Mouse (Mus musculus): ENCODE data around the gene Cntnap3. TPM values are rescaled to one million over a fixed set of nuclear protein-coding genes. Genes with fewer than 3 reads are reported as not detected.
A peak's percentile ranks its signal among the peaks of the same experiment; 100 is the strongest.
"Not testable (repeated sequence)": the region's sequence is repeated elsewhere in the genome, so short reads cannot be mapped to it uniquely, and the experiment has no call there.

The Cntnap3 gene
- polyA plus RNA-seq (2012; rRNA removed), result 0.14 and 0.15 TPM in 2 replicates

- TF ChIP-seq CTCF (IDR thresholded peaks at IDR 0.05; ENCODE audit: control insufficient read depth, insufficient read depth, insufficient replicate concordance, low read depth, low read length) (peak; percentile 25; the same call in 1 of the 2 replicates), POLR2A (IDR thresholded peaks at IDR 0.05; ENCODE audit: control insufficient read depth, low read depth, low read length) (no peak)
- H3K36me3 ChIP-seq (ENCODE audit: control insufficient read depth, insufficient read depth, low read length), result no peaks in the 10 kb centered on the region
- no peak within 1 kb of the TSS for H3K27ac ChIP-seq (ENCODE audit: control insufficient read depth, insufficient read depth, low read depth, low read length)
- H3K27me3 ChIP-seq (ENCODE audit: control insufficient read depth, insufficient read depth, low read length), result no peaks in the 10 kb centered on the region
- H3K4me3 ChIP-seq (ENCODE audit: control insufficient read depth, low read depth, low read length), result peak within 1 kb of the TSS; percentile 46
- peaks cover 6% of the 10 kb centered on the region; the same call in 1 of the 2 replicates for H3K4me1 ChIP-seq (ENCODE audit: control insufficient read depth, insufficient read depth, low read length)
These were observed at the start of gene Cntnap3 for GRCm38 (mm10) chr13:64903585-64904208. Cntnap3 (minus strand) TSS chr13:64903955.

GRCm38 (mm10) chr13:64917191-64917590 is 13.4 kb upstream of the Cntnap3 start, which contains the start of gene Spata31:
Spata31 (plus strand) TSS chr13:64917406.
- Histone ChIP-seq H3K36me3 (ENCODE audit: control insufficient read depth, insufficient read depth, low read length) (no peaks in the 10 kb centered on the region), H3K4me1 (ENCODE audit: control insufficient read depth, insufficient read depth, low read length) (no peaks in the 10 kb centered on the region), H3K27ac (ENCODE audit: control insufficient read depth, insufficient read depth, low read depth, low read length) (no peak within 1 kb of the TSS), H3K4me3 (ENCODE audit: control insufficient read depth, low read depth, low read length) (peak within 1 kb of the TSS; percentile 85), H3K27me3 (ENCODE audit: control insufficient read depth, insufficient read depth, low read length) (no peaks in the 10 kb centered on the region)
- TF ChIP-seq CTCF (IDR thresholded peaks at IDR 0.05; ENCODE audit: control insufficient read depth, insufficient read depth, insufficient replicate concordance, low read depth, low read length) (no peak), POLR2A (IDR thresholded peaks at IDR 0.05; ENCODE audit: control insufficient read depth, low read depth, low read length) (peak; percentile 27; the same call in 1 of the 2 replicates)

DNA sequence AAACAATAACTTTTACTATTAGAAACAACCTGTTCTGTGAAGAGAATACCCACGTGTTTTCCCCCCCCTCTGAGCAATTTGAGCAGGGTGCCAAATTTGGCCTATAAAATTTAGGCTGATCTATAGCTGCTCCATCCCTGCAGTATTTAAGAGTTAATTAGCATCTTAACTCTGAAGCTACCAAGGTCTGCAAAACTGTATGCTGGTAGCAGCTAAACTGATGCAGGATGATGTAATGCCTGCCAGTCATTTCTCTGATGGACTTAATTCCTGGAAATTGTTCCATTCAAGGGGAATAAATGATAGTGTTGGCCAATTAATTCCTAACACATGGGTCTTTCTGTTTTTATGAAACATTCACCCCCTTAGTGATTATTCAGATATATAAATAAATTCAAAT is 623 bp downstream of the Cntnap3 start:
- H3K27me3 ChIP-seq (ENCODE audit: control insufficient read depth, insufficient read depth, low read length), result no peaks in the 10 kb centered on the region
- peaks cover 6% of the 10 kb centered on the region; the same call in 1 of the 2 replicates for H3K4me1 ChIP-seq (ENCODE audit: control insufficient read depth, insufficient read depth, low read length)
- no peak overlapping the region for H3K27ac ChIP-seq (ENCODE audit: control insufficient read depth, insufficient read depth, low read depth, low read length)
- TF ChIP-seq POLR2A (IDR thresholded peaks at IDR 0.05; ENCODE audit: control insufficient read depth, low read depth, low read length), result no peak
- TF ChIP-seq CTCF (IDR thresholded peaks at IDR 0.05; ENCODE audit: control insufficient read depth, insufficient read depth, insufficient replicate concordance, low read depth, low read length), result no peak
- H3K36me3 ChIP-seq (ENCODE audit: control insufficient read depth, insufficient read depth, low read length), result no peaks in the 10 kb centered on the region
- H3K4me3 ChIP-seq (ENCODE audit: control insufficient read depth, low read depth, low read length), result no peak overlapping the region

- Histone ChIP-seq H3K36me3 (ENCODE audit: control insufficient read depth, insufficient read depth, low read length) (no peaks in the 10 kb centered on the region), H3K4me1 (ENCODE audit: control insufficient read depth, insufficient read depth, low read length) (no peaks in the 10 kb centered on the region), H3K27me3 (ENCODE audit: control insufficient read depth, insufficient read depth, low read length) (no peaks in the 10 kb centered on the region), H3K4me3 (ENCODE audit: control insufficient read depth, low read depth, low read length) (no peak overlapping the region), H3K27ac (ENCODE audit: control insufficient read depth, insufficient read depth, low read depth, low read length) (no peak overlapping the region)
- TF ChIP-seq POLR2A (IDR thresholded peaks at IDR 0.05; ENCODE audit: control insufficient read depth, low read depth, low read length), result no peak
These were observed 38.4 kb downstream of the Cntnap3 start for GRCm38 (mm10) chr13:64865397-64865796.

DNA sequence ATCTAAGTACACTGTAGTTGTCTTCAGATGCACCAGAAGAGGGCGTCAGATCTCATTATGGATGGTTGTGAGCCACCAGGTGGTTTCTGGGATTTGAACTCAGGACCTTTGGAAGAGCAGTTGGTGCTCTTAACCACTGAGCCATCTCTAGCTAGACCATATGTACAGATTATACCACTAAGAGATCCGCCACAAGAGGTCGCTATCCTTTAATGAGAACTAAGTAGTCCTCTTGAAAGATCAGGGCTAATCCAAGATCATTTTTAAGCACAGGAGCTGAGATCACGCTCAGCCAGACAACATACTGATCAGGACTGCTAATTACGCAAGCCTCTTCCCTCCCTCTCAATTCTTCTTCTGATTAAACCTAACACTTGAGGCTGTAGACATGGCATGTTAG is 78.9 kb downstream of the Cntnap3 start:
- not testable (repeated sequence) for H3K27ac ChIP-seq (ENCODE audit: control insufficient read depth, insufficient read depth, low read depth, low read length); H3K36me3 ChIP-seq (ENCODE audit: control insufficient read depth, insufficient read depth, low read length); H3K4me3 ChIP-seq (ENCODE audit: control insufficient read depth, low read depth, low read length); H3K4me1 ChIP-seq (ENCODE audit: control insufficient read depth, insufficient read depth, low read length); H3K27me3 ChIP-seq (ENCODE audit: control insufficient read depth, insufficient read depth, low read length)

GRCm38 (mm10) chr13:64745383-64745782 is 158.4 kb downstream of the Cntnap3 start:
- H3K4me3 ChIP-seq (ENCODE audit: control insufficient read depth, low read depth, low read length), result no peak overlapping the region
- TF ChIP-seq POLR2A (IDR thresholded peaks at IDR 0.05; ENCODE audit: control insufficient read depth, low read depth, low read length) (no peak), CTCF (IDR thresholded peaks at IDR 0.05; ENCODE audit: control insufficient read depth, insufficient read depth, insufficient replicate concordance, low read depth, low read length) (no peak)
- H3K4me1 ChIP-seq (ENCODE audit: control insufficient read depth, insufficient read depth, low read length), result no peaks in the 10 kb centered on the region
- no peaks in the 10 kb centered on the region for H3K27me3 ChIP-seq (ENCODE audit: control insufficient read depth, insufficient read depth, low read length)
- H3K36me3 ChIP-seq (ENCODE audit: control insufficient read depth, insufficient read depth, low read length), result no peaks in the 10 kb centered on the region
- H3K27ac ChIP-seq (ENCODE audit: control insufficient read depth, insufficient read depth, low read depth, low read length), result no peak overlapping the region

GRCm38 (mm10) chr13:64732244-64732643 is 171.5 kb downstream of the Cntnap3 start:
- H3K4me3 ChIP-seq (ENCODE audit: control insufficient read depth, low read depth, low read length), result no peak overlapping the region
- no peaks in the 10 kb centered on the region for H3K27me3 ChIP-seq (ENCODE audit: control insufficient read depth, insufficient read depth, low read length)
- H3K27ac ChIP-seq (ENCODE audit: control insufficient read depth, insufficient read depth, low read depth, low read length), result no peak overlapping the region
- no peaks in the 10 kb centered on the region for H3K36me3 ChIP-seq (ENCODE audit: control insufficient read depth, insufficient read depth, low read length)
- H3K4me1 ChIP-seq (ENCODE audit: control insufficient read depth, insufficient read depth, low read length), result no peaks in the 10 kb centered on the region
- TF ChIP-seq POLR2A (IDR thresholded peaks at IDR 0.05; ENCODE audit: control insufficient read depth, low read depth, low read length), result no peak
- no peak for TF ChIP-seq CTCF (IDR thresholded peaks at IDR 0.05; ENCODE audit: control insufficient read depth, insufficient read depth, insufficient replicate concordance, low read depth, low read length)

DNA sequence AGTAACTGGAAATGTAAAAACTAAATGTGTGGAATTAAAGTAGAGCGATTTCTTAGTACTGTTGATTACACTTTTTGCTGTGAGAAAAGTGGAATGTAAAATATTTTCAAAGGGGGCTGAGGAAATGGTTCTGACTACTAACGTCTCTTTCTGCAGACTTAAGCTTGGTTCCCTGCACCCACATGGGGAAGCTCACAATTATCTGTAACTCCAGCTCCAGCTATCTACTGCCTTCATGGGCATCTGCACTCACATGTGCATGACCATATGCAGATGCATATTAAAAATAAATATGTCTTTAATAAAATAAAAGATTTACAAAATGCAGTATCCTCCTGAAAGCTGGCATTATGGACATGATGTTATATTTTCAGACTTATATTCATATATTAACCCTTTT is 187.0 kb downstream of the Cntnap3 start:
- Histone ChIP-seq H3K4me1 (ENCODE audit: control insufficient read depth, insufficient read depth, low read length) (no peaks in the 10 kb centered on the region), H3K27me3 (ENCODE audit: control insufficient read depth, insufficient read depth, low read length) (no peaks in the 10 kb centered on the region), H3K27ac (ENCODE audit: control insufficient read depth, insufficient read depth, low read depth, low read length) (no peak overlapping the region), H3K36me3 (ENCODE audit: control insufficient read depth, insufficient read depth, low read length) (no peaks in the 10 kb centered on the region), H3K4me3 (ENCODE audit: control insufficient read depth, low read depth, low read length) (no peak overlapping the region)
- no peak for TF ChIP-seq POLR2A (IDR thresholded peaks at IDR 0.05; ENCODE audit: control insufficient read depth, low read depth, low read length)

Measured in testis, adult 2 months (tissue).